Mouse (Mus musculus): ENCODE results near the gene Plpp7.

The Plpp7 gene

DNA sequence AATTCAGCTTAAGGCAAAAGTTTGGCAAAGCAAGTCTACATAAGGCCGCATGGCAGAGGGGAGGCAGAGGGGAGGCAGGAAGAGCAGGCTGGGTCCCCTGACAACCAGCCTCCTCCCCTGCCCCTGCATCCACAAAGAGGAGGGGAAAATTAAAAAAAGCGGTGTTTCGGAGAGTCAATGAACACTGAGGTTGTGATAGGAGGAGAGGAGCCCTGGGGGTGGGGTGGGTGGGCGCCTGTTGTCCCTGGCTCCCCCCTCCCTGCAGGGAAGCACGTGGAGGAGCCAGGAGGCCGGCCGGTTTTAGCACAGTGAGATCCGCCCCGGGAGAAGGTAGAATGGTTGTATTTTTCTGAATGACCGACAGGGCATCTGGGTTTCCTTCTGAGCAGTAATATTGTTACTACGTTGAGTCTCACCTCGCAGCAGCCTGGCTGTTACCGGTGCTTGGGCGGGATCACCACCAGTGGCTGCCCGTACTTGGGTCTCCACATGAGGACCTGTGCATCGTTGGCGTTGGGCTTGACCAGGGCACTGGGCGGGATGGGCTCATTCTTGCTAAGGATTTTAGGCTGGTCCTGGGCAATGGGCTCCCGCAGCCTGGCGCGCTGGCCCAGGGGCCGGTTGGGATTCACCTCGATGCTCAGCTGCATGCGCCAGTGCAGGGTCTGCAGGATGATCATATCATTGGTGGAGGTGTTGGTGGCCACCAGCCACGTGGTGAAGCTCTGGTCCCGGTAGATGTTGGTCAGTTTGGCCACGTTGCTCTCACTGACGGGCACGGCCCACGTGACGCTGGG is 26.3 kb upstream of the Plpp7 start:
- DNase-seq (ENCODE audit: low spot score): no peak

DNA sequence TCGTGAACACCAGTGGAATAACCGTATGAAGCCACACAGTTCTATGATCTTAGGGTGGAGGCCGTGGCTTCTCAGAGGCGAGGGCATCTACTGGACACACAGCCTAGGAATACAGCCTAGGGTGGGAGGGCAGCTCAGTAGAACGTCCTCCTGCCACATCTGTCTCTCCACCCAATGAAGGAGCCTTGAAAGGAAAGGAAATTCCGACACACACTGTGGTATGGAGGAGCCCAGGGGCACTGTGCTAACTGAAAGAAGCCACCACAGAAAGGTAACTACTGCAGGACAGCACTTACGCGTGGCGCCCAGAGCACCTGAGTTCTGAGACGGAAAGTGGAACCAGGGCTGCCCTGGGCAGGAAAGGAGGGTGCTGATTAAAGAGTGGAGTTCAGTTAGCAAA is 24.6 kb upstream of the Plpp7 start:
- no peak for DNase-seq (ENCODE audit: low spot score)

DNA sequence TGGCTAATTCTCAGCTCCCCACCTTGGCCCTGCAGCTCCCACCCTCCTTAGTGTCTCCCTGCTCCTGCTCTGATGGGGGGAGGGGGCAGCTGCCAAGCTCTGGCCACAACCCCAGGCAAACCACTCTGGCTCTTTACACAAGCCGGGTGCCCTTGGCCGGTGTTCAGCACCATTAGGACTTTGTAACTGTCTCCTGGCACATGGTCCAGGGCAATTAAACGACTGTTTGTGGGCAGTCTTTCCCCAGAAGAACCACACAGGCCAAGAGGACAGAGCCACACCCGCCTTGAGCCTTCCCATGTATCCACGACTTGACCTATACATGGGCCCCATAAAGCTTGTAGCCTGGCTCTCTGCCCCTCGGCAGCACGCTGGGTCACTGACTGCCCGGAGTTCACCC is 20.9 kb upstream of the Plpp7 start:
- no peak for DNase-seq (ENCODE audit: low spot score)

- no peak for DNase-seq (ENCODE audit: low spot score)
These were observed 20.0 kb upstream of the Plpp7 start for GRCm38 (mm10) chr2:32075368-32075767.

DNA sequence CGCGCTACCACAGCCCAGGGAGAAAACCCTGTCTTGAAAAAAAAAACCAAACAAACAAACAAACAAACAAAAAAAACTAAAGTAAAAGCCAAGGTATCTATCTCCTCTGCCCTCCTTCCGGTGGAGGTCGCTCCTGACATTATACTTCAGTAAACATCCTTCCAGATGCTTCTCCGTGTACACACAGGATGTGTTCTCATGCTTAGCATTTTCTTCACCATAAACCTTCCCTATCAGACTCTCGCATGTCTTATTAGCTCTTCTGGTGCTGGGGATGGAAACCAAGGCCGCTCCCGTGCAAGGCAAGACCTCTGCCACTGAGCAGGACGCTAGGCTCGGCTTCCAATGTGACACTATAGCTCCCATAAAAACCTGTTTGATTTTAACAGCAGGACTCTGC is 17.6 kb upstream of the Plpp7 start:
- no peak for DNase-seq (ENCODE audit: low spot score)

GRCm38 (mm10) chr2:32078522-32078921 is 16.8 kb upstream of the Plpp7 start:
- no peak for DNase-seq (ENCODE audit: low spot score)

GRCm38 (mm10) chr2:32079191-32079725 is 16.1 kb upstream of the Plpp7 start:
- no peak for DNase-seq (ENCODE audit: low spot score)

DNA sequence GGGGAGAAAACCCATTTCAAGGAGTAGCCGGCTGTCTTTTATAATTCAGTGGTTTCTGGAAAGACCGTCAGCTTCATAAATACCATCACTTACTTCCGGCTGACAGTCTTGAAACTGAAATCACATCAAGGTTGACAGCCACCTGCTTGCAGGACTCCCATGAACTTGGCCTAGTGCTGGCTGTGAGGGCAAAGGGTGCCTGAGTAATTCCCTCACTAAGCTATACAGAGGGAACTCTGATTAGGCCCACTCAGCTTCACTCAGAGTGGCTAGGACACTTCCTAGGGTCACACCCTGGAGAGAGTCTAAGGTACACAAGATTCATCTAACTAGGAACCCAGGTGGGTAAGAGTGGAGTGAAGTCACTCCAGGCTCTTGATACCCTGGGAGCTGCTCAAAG is 14.6 kb upstream of the Plpp7 start:
- DNase-seq (ENCODE audit: low spot score): no peak

DNA sequence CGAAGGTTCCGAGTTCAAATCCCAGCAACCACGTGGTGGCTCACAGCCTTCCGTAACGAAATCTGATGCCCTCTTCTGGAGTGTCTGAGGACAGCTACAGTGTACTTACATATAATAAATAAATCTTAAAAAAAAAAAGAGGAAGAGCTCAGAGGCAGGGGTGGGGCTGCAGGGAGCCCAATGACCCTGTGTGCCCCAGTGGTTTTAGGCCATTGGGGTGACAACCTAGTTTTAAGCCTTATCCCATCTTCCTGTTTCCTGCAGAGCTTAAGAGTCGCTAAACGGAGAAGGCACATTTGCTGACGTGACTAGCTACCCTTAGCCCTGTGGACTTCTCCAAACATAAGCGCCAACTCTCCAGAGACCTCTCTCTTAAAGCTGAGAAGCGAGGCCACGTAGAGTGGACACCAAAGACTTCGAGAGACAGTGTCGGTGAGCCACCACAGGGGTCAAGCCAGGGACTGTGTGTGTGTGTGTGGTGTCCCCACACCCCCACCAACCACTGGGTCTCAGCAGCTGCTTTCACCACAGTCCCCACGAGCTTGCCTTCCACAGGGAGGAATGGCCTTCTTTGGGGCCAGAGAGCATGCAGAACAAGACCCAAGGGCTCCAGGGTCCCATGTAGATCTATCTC is 13.9 kb upstream of the Plpp7 start:
- DNase-seq (ENCODE audit: low spot score): no peak

- no peak for DNase-seq (ENCODE audit: low spot score)
These were observed 13.1 kb upstream of the Plpp7 start for GRCm38 (mm10) chr2:32082229-32082628.

DNA sequence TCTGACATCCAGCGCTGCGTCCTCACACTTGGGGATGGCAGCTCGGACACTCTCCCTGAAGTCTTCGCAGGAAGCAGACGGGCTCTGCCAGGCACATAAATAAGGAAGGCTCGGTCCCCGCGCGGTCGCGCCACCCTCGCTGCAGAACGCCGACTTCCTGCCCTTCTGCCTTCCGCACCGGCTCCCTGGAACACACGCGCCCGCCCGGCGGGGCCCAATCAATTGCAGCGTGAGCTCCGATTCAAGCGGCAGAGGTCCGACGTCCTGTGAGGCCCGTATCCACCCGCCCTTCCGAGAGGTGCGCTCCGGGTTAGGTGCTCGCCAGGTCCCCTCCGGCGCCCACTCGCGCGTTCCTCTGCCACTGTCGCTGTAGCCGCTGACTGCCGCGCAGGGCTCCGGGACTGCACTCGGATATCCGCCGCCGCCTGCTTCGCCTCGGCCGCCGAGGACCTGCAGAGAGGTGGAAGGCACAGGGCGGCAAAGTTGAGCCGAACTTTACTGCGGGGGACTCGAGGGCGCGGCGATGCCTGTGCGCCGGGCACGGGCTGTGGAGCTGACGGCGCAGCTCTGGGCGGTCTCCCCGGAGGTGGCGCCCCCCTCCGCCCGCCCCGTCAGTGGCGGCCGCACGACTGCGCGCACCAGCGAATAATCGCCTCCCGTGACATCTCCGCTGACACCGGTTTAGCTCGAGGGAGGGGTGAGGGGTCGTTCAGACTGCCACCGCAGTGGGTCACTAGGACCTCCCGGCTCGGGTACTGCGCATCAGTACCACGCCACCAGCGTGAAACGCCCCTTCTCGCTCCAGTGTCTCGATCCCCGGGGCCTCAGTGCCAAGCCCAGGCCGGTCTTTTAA is 11.9 kb upstream of the Plpp7 start:
- no peak for DNase-seq (ENCODE audit: low spot score)

- DNase-seq (ENCODE audit: low spot score): no peak
These were observed 11.0 kb upstream of the Plpp7 start, which contains the start of gene Fam78a for GRCm38 (mm10) chr2:32084111-32084871. TSS of gene Fam78a (minus strand) at chr2:32084857.

- no peak for DNase-seq (ENCODE audit: low spot score)
These were observed 10.5 kb upstream of the Plpp7 start for GRCm38 (mm10) chr2:32084872-32085199.

DNA sequence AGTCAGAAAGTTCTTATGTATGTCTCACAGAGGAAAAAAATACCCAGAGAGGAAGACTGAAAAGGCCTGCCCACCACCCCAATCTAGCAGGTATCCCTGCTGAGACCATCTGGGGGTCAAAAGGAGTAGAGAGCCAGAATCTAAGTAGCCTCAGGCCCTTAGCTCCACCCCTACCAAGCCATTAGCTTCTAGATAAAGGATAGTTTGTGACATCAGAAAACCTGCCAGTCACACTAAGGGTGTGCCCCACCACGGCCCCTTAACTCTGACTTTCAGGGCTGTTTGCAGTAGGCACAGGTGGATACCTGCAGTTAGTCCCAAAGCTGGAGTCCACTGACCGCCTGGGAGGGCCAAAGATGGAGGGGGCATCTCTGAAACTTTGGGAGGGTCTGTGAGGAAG is 10.1 kb upstream of the Plpp7 start:
- DNase-seq (ENCODE audit: low spot score): no peak

- no peak for DNase-seq (ENCODE audit: low spot score)
These were observed 7.7 kb upstream of the Plpp7 start for GRCm38 (mm10) chr2:32087606-32088005.

GRCm38 (mm10) chr2:32088372-32088981 is 6.9 kb upstream of the Plpp7 start:
- DNase-seq (ENCODE audit: low spot score): no peak

DNA sequence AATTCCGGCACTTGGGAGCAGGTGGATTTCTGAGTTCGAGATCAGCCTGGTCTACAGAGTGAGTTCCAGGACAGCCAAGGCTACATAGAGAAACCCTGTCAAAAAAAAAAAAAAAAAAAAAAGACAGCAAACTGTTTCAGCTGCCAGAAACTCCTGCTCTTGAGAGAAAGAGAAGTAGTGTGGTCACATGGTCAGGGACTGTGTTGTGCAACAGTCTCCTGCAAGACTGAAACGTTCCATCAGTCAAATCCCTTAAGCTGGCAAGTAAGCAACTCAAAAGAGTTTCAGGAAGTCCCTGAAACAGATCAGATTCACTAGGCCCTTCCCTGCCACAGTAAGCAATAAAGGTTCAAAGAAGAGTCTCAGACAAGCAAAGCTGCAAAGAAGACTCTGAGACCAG is 5.7 kb upstream of the Plpp7 start:
- no peak for DNase-seq (ENCODE audit: low spot score)

GRCm38 (mm10) chr2:32090145-32090544 is 5.2 kb upstream of the Plpp7 start:
- no peak for DNase-seq (ENCODE audit: low spot score)

- no peak for DNase-seq (ENCODE audit: low spot score)
These were observed 3.4 kb upstream of the Plpp7 start for GRCm38 (mm10) chr2:32091956-32092355.

DNA sequence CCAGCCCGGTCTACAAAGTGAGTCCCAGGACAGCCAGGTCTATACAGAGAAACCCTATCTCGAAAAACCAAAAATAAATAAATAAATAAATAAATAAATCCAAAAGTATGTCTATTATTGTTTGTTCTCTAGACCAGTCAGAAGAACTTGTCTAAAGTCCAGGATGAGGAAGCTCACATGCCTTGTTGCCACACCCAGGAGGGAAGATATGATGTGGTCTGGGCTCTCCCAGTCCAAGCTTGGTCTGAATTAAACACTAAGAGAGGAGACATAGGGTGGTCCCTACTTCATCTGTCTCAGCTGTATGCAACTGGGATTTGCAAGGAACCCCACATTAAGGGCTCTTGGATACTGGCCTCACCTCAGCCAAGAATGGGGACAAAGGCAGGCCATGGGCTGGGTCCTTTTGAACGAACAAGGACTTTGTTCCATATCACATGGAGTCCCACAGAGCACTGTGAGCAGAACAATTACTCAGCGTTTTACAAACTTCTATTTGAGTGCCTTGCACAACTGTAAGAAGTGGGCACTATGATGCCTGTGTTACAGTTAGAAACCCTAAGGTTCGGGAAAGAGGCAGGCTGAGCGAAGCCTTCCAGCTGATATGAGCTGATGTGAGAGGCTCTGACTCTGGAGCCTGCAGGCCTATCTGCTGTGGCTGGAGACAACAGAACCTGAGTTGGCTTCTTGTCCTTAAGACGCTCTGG is 1.2 kb upstream of the Plpp7 start:
- no peak for DNase-seq (ENCODE audit: low spot score)

DNA sequence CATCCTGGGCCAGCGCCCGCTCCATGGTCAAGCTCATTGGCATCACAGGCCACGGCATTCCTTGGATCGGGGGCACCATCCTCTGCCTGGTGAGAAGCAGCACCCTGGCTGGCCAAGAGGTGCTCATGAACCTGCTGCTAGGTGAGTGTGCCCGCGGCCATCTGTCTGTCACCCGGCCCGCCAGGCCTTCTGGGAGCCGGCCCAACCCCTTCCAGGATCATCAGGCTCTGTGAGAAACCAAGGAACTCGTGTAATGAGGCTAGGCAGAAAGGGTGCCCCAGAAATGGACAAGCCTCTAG is 743 bp downstream of the Plpp7 start:
- no peak for DNase-seq (ENCODE audit: low spot score)

Data from ovary, postnatal 10 days (tissue).